Mouse (Mus musculus): ENCODE results near the gene Ccdc155.

DNA sequence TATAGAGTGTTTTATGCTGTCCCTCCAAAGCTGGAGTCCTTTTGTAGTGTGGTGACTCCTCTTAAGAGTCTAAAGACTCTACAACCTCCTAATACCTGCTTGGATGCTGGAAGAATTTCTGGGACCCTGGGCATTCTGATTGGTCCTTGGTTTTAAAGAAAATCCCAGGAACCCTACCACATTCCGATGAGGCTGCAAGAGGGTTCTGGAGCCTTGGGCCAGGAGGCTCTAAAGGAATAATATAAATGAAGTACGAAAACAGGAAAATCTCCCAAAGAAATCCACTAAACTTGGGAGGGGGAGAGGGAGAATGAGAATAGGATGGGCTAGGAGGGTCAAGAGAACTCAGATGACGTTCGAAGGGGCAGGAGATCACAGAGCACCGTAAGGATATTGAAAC is 51.1 kb downstream of the Ccdc155 start:
- TF ChIP-seq CTCF (IDR thresholded peaks at IDR 0.05; ENCODE audit: low read depth) (no peak), EP300 (IDR thresholded peaks at IDR 0.05; ENCODE audit: low read depth) (no peak)
